Mouse (Mus musculus) kidney, adult 2 months (tissue): ENCODE measurements around the gene Dazap2.

ENCODE experiments used
- CTCF ChIP-seq: fragments of 200-500 bp; conservative IDR thresholded peaks from 2 replicates; pipeline ENCODE4 v1.5.1; 2011; ENCODE audit warnings: low read depth, mild to moderate bottlenecking, control low read depth, low read length, moderate library complexity, mixed read lengths; ENCODE audit not compliant: insufficient read depth, insufficient read length
- POLR2A ChIP-seq: fragments of 200-500 bp; IDR thresholded peaks from one replicate; pipeline ENCODE4 v1.6.1; 2011; ENCODE audit warnings: low read depth, low read length, control low read depth

GRCm38 (mm10) chr15:100635239-100635638, 20.1 kb downstream of the Dazap2 start:
- TF ChIP-seq POLR2A (no peak), CTCF (no peak)
